Mouse (Mus musculus): ENCODE data around the gene Zfp747. TPM values are rescaled to one million over a fixed set of nuclear protein-coding genes. Genes with fewer than 3 reads are reported as not detected.
A peak's percentile ranks its signal among the peaks of the same experiment; 100 is the strongest.
"Not testable (repeated sequence)": the region's sequence is repeated elsewhere in the genome, so short reads cannot be mapped to it uniquely, and the experiment has no call there.

The Zfp747 gene
- total RNA-seq, 2 experiments from 2014 or later, result 7.3 to 7.5 TPM

DNA sequence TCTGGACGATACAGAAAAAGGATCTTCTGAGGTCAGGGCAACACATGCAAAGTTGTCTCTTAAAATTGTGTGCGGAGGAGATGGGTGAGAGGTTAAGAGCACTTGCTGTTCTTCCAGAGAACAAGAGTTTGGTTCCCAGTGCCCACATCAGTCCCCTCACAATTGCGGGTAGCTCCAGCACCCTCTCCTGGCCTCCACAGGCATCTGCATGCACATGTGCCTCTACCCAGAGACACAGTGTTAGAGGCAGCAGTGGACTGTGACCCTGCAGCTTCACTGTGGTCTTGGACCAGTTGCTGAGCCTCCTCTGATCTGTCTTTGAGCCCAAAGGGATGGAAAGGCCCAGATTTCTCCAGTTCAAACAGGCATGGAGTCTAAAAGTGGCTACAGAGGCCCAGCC, 4.0 kb downstream of the Zfp747 start:
- DNase-seq (ENCODE audit: low spot score in 2 of 2), result not testable (repeated sequence)

- no peak for DNase-seq (ENCODE audit: low spot score in 2 of 2)
Measured at GRCm38 (mm10) chr7:127371213-127371612, 4.6 kb downstream of the Zfp747 start.

GRCm38 (mm10) chr7:127366249-127366648, 9.6 kb downstream of the Zfp747 start:
- no peak for DNase-seq (ENCODE audit: low spot score in 2 of 2)

- DNase-seq (ENCODE audit: low spot score in 2 of 2), result peak in 1 of 2 experiments; percentile 17
Measured at GRCm38 (mm10) chr7:127364166-127364565, 11.7 kb downstream of the Zfp747 start.

DNA sequence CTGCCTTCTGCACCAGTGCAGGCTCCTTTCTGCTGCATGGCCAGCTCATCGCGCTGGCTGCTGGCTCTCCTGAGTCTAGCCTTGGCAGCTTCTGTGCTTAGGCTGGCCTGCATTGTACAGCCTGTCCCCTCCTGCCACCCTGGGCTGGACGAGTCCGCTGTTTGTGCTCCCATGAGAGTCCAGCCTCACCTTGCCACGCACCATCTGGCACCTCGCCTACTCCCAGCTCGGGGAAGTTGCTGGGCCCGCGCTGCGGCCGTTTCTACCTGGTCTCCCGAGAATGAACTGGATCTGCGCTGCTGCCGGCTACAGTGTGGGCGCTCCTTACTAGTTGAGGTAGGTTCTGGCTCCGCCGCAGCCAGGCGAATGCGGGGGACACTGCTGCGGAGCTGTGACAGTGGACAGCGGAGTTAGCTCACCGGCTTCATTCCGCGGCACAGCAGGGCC, 12.4 kb downstream of the Zfp747 start:
- DNase-seq (ENCODE audit: low spot score in 2 of 2), result peak in 1 of 2 experiments; percentile 23

- not testable (repeated sequence) for DNase-seq (ENCODE audit: low spot score in 2 of 2)
Measured at GRCm38 (mm10) chr7:127362418-127362817, 13.4 kb downstream of the Zfp747 start.

- DNase-seq (ENCODE audit: low spot score in 2 of 2), result no peak
Measured at GRCm38 (mm10) chr7:127361449-127361848, 14.4 kb downstream of the Zfp747 start.

- DNase-seq (ENCODE audit: low spot score in 2 of 2), result no peak
Measured at GRCm38 (mm10) chr7:127360265-127360664, 15.6 kb downstream of the Zfp747 start.

- no peak for DNase-seq (ENCODE audit: low spot score in 2 of 2)
Measured at GRCm38 (mm10) chr7:127358472-127358871, 17.4 kb downstream of the Zfp747 start.

GRCm38 (mm10) chr7:127357871-127358270, 18.0 kb downstream of the Zfp747 start:
- no peak for DNase-seq (ENCODE audit: low spot score in 2 of 2)

GRCm38 (mm10) chr7:127355796-127356195, 20.1 kb downstream of the Zfp747 start:
- DNase-seq (ENCODE audit: low spot score in 2 of 2), result no peak

- DNase-seq (ENCODE audit: low spot score in 2 of 2), result no peak
Measured at GRCm38 (mm10) chr7:127351230-127352004, 24.4 kb downstream of the Zfp747 start.

GRCm38 (mm10) chr7:127346676-127347075, 29.2 kb downstream of the Zfp747 start:
- no peak for DNase-seq (ENCODE audit: low spot score in 2 of 2)

GRCm38 (mm10) chr7:127345512-127346325, 30.1 kb downstream of the Zfp747 start, which contains the start of gene Zfp768:
Gene Zfp768, minus strand, starts transcription at chr7:127345589.
- DNase-seq (ENCODE audit: low spot score in 2 of 2), result peak; percentile 94 to 95

GRCm38 (mm10) chr7:127345092-127345491, 30.8 kb downstream of the Zfp747 start:
- DNase-seq (ENCODE audit: low spot score in 2 of 2), result peak in 1 of 2 experiments; percentile 57

GRCm38 (mm10) chr7:127344371-127344770, 31.5 kb downstream of the Zfp747 start:
- no peak for DNase-seq (ENCODE audit: low spot score in 2 of 2)

DNA sequence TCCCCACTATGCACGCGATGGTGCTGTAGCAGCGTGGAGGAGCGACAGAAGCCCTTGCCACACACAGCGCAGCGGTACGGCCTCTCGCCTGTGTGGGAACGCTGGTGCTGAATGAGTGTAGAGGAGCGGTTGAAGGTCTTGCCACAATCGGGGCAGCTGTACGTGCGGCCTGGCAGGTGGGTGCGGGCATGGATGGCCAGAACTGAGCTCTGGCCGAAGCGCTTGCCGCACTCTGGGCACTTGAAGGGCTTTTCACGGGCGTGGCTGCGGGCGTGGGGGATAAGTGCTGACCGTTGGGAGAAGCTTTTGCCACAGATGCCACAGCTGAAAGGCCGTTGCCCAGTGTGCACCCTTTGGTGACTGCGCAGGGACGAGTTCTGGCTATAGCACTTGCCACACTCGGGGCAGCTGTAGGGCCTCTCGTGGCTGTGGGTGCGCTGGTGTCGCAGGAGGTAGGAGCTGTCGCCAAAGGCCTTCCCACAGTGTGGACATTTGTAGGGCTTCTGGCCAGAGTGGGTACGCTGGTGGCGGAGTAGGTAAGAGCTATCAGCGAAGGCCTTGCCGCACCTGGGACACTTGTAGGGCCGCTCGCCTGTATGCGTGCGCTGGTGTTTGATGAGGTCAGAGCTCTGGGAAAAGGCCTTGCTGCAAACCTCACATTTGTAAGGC, 32.4 kb downstream of the Zfp747 start:
- DNase-seq (ENCODE audit: low spot score in 2 of 2), result no peak

DNA sequence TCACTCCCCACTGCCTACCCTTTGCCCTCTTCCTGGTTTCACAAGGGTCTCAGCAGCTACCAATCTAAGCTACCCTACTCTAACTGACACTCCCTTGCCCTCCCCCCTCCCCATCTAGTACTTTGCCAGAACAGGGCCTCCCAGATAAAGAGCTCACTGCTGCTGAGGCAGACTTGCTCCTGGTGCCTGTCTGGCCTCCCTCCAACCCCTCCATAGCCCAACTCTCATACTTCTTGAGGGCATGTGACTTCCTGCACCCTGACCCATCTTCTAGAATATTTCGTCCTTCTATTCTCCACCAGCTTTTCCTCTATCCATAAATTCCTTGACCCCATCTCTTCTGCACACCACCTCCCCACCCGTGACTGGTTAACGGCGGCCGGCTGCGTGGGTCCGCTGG, 33.0 kb downstream of the Zfp747 start:
- DNase-seq (ENCODE audit: low spot score in 2 of 2), result no peak

GRCm38 (mm10) chr7:127342332-127342731, 33.5 kb downstream of the Zfp747 start:
- DNase-seq (ENCODE audit: low spot score in 2 of 2), result no peak

GRCm38 (mm10) chr7:127341861-127342260, 34.0 kb downstream of the Zfp747 start:
- DNase-seq (ENCODE audit: low spot score in 2 of 2), result not testable (repeated sequence)

DNA sequence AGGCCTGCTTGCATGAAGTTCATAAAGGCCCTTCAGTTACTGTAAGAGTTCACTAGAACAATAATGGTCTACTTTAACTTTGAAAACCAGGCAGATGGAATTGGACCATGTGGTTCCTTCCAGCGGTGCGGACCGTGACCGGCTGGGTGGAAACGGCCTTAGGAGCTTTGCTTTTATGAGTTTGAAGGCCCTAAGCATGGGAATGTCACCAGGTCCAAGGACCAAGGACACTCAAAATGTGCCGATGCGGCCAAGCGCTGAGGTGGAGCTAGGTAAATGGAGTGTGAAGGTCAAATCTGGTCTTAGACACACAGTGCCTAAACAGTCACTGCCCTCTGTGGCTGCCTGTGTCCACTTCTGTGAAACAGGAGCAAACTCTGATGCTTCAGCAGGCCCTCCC, 34.5 kb downstream of the Zfp747 start:
- DNase-seq (ENCODE audit: low spot score in 2 of 2), result no peak

Data from layer of hippocampus, postnatal 10 days (tissue).